Mouse (Mus musculus) heart, embryonic 11.5 days (tissue): ENCODE measurements around the gene Ptcd2. TPM values are rescaled to one million over a fixed set of nuclear protein-coding genes. Genes with fewer than 3 reads are reported as not detected.

Source experiments
- ATAC-seq: fragments of 200-750 bp; cut with Nextera tagmentation; replicated peaks from 2 replicates; pipeline ENCODE4 v1.8.0; 2017; ENCODE audit warnings: moderate library complexity; ENCODE audit not compliant: insufficient number of reproducible peaks, low FRiP score, low TSS enrichment
- H3K27ac ChIP-seq: fragments of 300-500 bp; sonication (generic); 2 replicates; pipeline ENCODE4 v1.5.1; 2014; ENCODE audit warnings: mild to moderate bottlenecking, low read depth, low read length
- H3K27me3 ChIP-seq: fragments of 300-500 bp; sonication (generic); 2 replicates; pipeline ENCODE4 v1.6.1; 2014; ENCODE audit warnings: mild to moderate bottlenecking, low read length, mixed read lengths; ENCODE audit not compliant: control insufficient read depth, insufficient read depth
- H3K36me3 ChIP-seq: fragments of 300-500 bp; sonication (generic); 2 replicates; pipeline ENCODE4 v1.6.1; 2014; ENCODE audit warnings: mild to moderate bottlenecking, low read length, moderate library complexity, mixed read lengths; ENCODE audit not compliant: control insufficient read depth, insufficient read depth
- H3K4me1 ChIP-seq: fragments of 300-500 bp; sonication (generic); 2 replicates; pipeline ENCODE4 v1.6.1; 2014; ENCODE audit warnings: low read length; ENCODE audit not compliant: control insufficient read depth, insufficient read depth
- H3K4me2 ChIP-seq: fragments of 300-500 bp; sonication (generic); 2 replicates; pipeline ENCODE4 v1.6.1; 2014; ENCODE audit warnings: mild to moderate bottlenecking, moderate library complexity
- H3K4me3 ChIP-seq: fragments of 300-500 bp; sonication (generic); 2 replicates; pipeline ENCODE4 v1.5.1; 2014; ENCODE audit warnings: low read depth, low read length
- H3K9ac ChIP-seq: fragments of 300-500 bp; sonication (generic); 2 replicates; pipeline ENCODE4 v1.6.1; 2014; ENCODE audit warnings: mild to moderate bottlenecking, low read depth, low read length, moderate library complexity
- H3K9me3 ChIP-seq: fragments of 300-500 bp; sonication (generic); replicated peaks from 2 replicates; pipeline ENCODE4 v1.6.1; 2016; ENCODE audit warnings: low read length; ENCODE audit not compliant: control insufficient read depth
- whole genome bisulfite sequencing: fragments of 180-500 bp; shearing (Covaris S2); extraction: QIAGEN DNeasy Blood & Tissue Kit; methylation state at CpG from one replicate; pipeline ENCODE4 v1.1.7; 2014; ENCODE audit not compliant: insufficient replicate concordance; 5-methylcytosine and 5-hydroxymethylcytosine counted together
- polyA plus RNA-seq: library from polyadenylated mRNA; unstranded; fragments of >200 nt; fragmentation: Nextera tagmentation; extraction: Ambion mirVana; gene quantifications from 2 replicates; pipeline ENCODE4 v1.2.1, GENCODE M21; 2014

Ptcd2 gene
- polyA plus RNA-seq, 1 experiment from 2014 or later, result 57.0 TPM

GRCm38 (mm10) chr13:99284400-99285160 is 59.9 kb downstream of the Ptcd2 start:
- Histone ChIP-seq H3K27ac (no peak overlapping the region), H3K9me3 (no peaks in the 10 kb centered on the region), H3K36me3 (no peaks in the 10 kb centered on the region), H3K9ac (no peak overlapping the region), H3K4me3 (no peak overlapping the region), H3K4me1 (no peaks in the 10 kb centered on the region; the same call in 1 of the 2 replicates), H3K4me2 (no peak overlapping the region), H3K27me3 (no peaks in the 10 kb centered on the region)
- no peak for ATAC-seq
- 81% methylated on average over 21 of the region's 21 CpGs for WGBS

- H3K4me1 ChIP-seq, result peaks cover 3% of the 10 kb centered on the region; the same call in 1 of the 2 replicates
- no peak overlapping the region for H3K9ac ChIP-seq
- H3K27me3 ChIP-seq, result no peaks in the 10 kb centered on the region
- no peaks in the 10 kb centered on the region for H3K36me3 ChIP-seq
- H3K27ac ChIP-seq, result no peak overlapping the region
- H3K9me3 ChIP-seq, result no peaks in the 10 kb centered on the region
- no peak for ATAC-seq
- WGBS, result 87% methylated on average over 12 of the region's 12 CpGs
- no peak overlapping the region for H3K4me3 ChIP-seq
- H3K4me2 ChIP-seq, result no peak overlapping the region
These were observed 60.6 kb downstream of the Ptcd2 start for GRCm38 (mm10) chr13:99283916-99284315.

GRCm38 (mm10) chr13:99282961-99283360 is 61.5 kb downstream of the Ptcd2 start:
- no peak overlapping the region for H3K4me3 ChIP-seq
- ATAC-seq, result no peak
- no peaks in the 10 kb centered on the region for H3K27me3 ChIP-seq
- no peaks in the 10 kb centered on the region for H3K36me3 ChIP-seq
- H3K4me2 ChIP-seq, result no peak overlapping the region
- no peak overlapping the region for H3K9ac ChIP-seq
- WGBS, result 66% methylated on average over 6 of the region's 6 CpGs
- peaks cover 3% of the 10 kb centered on the region; the same call in 1 of the 2 replicates for H3K4me1 ChIP-seq
- H3K27ac ChIP-seq, result no peak overlapping the region
- no peaks in the 10 kb centered on the region for H3K9me3 ChIP-seq

GRCm38 (mm10) chr13:99279351-99279750 is 65.2 kb downstream of the Ptcd2 start:
- Histone ChIP-seq H3K9me3 (no peaks in the 10 kb centered on the region), H3K9ac (no peak overlapping the region), H3K4me3 (no peak overlapping the region), H3K36me3 (no peaks in the 10 kb centered on the region), H3K27ac (no peak overlapping the region), H3K4me1 (peaks cover 3% of the 10 kb centered on the region; the same call in 1 of the 2 replicates), H3K27me3 (no peaks in the 10 kb centered on the region), H3K4me2 (no peak overlapping the region)
- no peak for ATAC-seq
- WGBS, result 61% methylated on average over 10 of the region's 10 CpGs

- Histone ChIP-seq H3K4me3 (no peak overlapping the region), H3K27ac (no peak overlapping the region), H3K9me3 (no peaks in the 10 kb centered on the region), H3K36me3 (no peaks in the 10 kb centered on the region), H3K27me3 (no peaks in the 10 kb centered on the region), H3K9ac (no peak overlapping the region), H3K4me2 (no peak overlapping the region), H3K4me1 (peaks cover 3% of the 10 kb centered on the region; the same call in 1 of the 2 replicates)
- WGBS, result 71% methylated on average over 6 of the region's 6 CpGs
- no peak for ATAC-seq
These were observed 66.0 kb downstream of the Ptcd2 start for GRCm38 (mm10) chr13:99278511-99278910.

- 87% methylated on average over 3 of the region's 3 CpGs for WGBS
- no peaks in the 10 kb centered on the region for H3K36me3 ChIP-seq
- H3K4me2 ChIP-seq, result no peak overlapping the region
- no peak overlapping the region for H3K27ac ChIP-seq
- H3K27me3 ChIP-seq, result no peaks in the 10 kb centered on the region
- H3K4me3 ChIP-seq, result no peak overlapping the region
- H3K9ac ChIP-seq, result no peak overlapping the region
- H3K4me1 ChIP-seq, result peaks cover 3% of the 10 kb centered on the region; the same call in 1 of the 2 replicates
- no peak for ATAC-seq
- 0 out of 2 replicates have a peak, but pooled peaks cover 2% of the 10 kb centered on the region for H3K9me3 ChIP-seq
These were observed 67.0 kb downstream of the Ptcd2 start for GRCm38 (mm10) chr13:99277521-99277920.

GRCm38 (mm10) chr13:99272046-99272445 is 72.5 kb downstream of the Ptcd2 start:
- no peak overlapping the region for H3K4me2 ChIP-seq
- ATAC-seq, result no peak
- H3K27me3 ChIP-seq, result no peaks in the 10 kb centered on the region
- no peak overlapping the region for H3K27ac ChIP-seq
- H3K4me3 ChIP-seq, result no peak overlapping the region
- 0 out of 2 replicates have a peak, but pooled peaks cover 2% of the 10 kb centered on the region for H3K9me3 ChIP-seq
- no peak overlapping the region for H3K9ac ChIP-seq
- no peaks in the 10 kb centered on the region for H3K4me1 ChIP-seq
- 93% methylated on average over 3 of the region's 3 CpGs for WGBS
- H3K36me3 ChIP-seq, result no peaks in the 10 kb centered on the region
